Mouse (Mus musculus) spleen, postnatal 10 days (tissue): Measurements from ENCODE around the gene Gm28305.

Source experiments
- DNase-seq, 2 experiments: peaks; one replicate each; pipeline ENCODE4 v3.0.0; 2021 to 2022; ENCODE audit warnings: low spot score in 2 of 2

Gm28305 gene

DNA sequence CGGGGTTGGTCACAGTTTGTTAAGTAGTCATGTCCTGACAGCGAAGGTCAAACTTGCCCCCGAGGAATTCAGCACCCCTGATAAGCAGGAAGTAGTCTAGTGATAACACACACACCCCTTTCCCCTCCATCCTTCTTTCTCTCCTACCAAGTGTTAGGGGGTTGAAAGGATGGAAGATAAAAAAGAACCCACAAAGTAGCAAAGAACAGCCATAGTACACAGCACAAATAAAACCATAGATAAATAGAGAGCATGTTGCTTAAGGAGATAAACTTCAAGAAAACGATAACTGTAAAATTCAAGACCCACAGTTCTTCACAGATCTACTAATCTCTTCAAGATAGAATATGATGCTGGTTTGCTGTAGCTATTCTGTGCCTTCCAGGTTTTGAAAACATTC lies 29.8 kb downstream of the Gm28305 start:
- no peak for DNase-seq

DNA sequence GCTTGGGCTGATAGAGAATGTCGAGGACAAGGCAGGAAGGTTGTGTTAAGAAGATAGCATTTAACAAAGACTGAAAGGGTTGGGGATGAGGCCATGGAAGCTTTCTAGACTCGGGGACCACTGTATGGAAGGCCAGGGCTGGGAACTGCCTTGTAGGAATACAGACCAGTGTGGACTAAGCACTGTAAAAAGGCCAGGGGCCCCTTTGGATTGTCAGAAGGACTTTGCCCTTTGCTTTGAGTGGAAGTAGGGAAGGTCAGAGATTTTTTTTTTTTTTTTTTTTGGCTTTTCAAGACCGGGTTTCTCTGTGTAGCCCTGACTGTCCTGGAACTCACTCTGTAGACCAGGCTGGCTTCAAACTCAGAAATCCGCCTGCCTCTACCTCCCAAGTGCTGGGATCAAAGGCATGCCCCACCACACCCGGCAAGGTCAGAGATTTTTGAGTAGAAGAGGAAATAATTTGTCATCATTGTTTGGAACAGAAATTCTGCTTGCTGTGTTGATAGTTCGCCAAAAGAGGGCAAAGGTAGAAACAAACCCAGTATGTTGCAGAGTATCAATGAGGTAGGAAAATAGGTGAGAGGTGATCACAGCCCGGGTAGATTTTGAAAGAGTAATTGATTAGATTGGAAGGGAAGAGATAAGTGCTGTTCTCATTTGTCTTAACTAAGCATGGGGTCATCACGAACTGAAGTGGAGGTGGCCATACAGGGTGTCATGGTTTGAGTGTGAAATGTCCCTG lies 30.6 kb downstream of the Gm28305 start:
- DNase-seq = no peak

DNA sequence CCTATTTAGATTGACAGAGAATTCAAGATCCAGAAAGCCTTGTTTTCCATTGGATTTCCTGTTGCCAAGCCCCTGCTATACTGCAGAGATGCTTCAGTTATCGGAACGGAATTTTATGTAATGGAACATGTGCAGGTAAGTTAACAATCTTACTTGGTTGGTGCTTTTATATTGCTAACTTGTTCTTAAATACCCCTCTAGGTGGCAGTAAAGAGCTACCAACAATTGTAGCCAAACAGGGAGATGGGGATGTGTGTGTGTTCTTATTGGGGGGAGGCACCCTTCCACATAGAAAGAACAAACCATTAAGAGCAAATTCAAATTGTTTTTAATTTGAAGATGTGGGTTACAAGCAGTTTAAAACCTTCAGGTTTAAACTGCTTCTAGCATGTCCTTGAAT lies 35.3 kb downstream of the Gm28305 start:
- no peak for DNase-seq

DNA sequence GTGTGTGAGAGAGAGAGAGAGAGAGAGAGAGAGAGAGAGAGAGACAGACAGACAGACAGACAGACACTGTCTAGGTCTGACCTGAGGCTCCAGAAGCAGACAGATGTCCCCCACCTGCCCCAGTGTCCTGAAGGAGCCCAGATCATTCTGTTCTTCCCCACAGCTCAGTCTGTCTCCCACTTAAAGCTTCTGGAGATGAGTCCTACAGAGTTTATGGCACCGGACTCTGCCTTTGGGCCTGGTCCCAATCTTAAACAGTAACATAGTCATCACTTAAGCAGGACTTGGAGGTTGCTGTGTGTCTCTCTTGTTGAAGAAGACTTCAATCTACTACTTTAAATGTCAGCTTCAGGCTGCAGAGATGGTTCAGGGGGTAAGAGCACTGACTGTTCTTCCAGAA lies 38.3 kb downstream of the Gm28305 start:
- no peak for DNase-seq

DNA sequence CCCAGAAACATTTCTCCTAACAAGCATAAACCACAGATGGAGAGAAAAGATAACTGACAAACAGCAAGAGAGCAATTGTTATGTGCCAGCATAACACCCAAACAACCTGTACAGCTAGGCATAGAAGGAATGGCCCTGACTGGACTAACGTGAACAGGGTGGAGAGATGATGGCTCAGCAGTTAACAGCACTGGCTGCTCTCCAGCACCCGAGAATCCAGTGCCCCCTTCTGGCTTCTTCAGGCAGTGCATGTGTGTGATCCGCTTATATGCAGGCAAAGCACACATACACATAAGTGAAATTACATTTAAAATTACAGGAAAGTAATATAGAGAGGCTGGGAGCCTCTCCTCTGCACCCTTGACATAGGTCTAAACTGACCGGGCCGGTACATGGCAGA lies 38.9 kb downstream of the Gm28305 start:
- peak; percentile 36 to 71 for DNase-seq

DNA sequence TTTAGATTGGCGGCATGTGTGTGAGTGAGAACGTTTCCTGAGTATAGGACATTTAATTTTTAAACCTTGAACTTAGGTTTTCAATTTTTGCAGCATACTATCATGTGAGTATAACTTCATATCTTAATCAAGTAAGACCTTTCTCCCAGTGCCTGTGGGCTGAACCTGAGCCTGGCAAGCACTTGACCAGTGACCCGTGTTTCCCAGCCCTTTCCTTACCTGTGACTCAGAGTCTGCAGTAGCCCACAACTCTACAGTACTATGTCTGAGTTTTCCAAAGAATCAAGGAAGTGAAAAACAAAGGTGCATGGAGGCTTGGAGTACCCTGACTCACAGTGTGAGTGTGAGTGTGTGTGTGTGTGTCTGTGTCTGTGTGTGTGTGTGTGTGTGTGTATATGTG lies 39.6 kb downstream of the Gm28305 start:
- no peak for DNase-seq

DNA sequence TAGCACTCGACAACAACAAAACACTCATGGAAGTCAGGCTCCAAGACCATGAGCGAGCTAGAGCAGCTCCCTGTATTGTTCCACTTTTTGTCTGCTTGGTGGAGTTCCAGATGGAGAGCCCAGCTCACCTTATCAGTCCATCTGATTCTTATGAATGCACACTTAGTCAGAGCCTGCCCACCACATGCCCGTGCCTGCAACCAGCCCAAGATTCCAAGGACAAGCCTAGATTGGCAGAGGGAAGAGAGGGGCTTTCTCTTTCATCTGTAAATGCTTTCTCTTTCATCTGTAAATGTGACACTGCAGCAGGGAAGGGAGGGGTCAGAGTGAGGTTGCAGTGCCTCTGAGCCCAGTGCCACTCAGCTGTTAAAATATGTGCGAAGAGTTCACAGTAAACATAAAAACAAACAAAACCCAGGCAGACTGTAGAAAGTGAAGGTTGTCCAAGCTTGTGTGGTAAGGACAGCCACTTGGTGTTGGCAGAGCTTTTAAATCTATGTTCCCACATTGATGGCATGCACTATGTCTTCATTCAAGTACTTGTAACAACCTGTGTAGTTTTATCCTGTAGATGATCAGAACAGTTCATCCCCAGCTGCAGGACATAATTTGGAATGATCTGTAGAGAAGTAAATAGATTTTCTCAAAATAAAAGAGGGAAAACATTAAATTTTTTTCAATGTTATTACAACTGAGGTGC lies 45.4 kb downstream of the Gm28305 start:
- no peak for DNase-seq

DNA sequence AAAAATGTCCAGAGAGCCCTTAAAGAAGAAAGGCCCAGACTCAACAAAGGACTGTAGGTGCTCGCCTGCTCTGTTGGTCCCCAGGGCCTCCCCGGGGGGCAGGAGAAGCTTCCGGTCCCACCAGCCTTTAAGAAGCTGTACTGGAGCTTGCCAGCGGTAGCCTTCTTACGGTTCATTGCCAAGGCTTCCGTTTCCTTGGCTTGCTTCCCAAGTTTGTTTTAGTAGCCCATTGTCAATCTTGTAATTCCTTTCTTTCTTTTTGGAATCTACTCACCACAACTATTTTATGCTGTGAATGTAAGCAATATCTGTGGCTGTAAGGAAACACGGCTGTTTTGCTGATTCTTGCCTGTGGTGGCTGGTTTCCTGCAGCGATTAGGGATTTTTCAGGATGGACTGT lies 48.1 kb downstream of the Gm28305 start:
- no peak for DNase-seq

DNA sequence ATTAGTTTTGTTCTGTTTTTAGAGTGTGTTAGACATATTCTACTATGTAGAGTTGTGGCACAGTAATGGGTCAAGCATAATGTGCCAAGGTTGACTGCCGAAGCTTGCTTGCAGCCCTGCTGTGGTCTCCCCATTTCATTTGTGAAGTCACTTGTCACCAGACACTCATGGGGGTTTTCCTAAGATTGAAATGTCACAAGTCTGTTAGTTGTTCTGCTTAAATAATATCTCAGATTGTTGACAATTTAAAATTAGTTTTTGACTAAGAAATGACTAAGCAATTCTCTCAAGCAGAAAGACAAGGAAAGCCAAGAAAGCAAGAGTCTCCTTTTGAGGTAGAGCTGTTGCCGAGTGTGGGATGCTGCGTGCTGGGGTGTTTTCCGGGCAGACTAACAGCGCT lies 52.5 kb downstream of the Gm28305 start:
- DNase-seq = no peak

DNA sequence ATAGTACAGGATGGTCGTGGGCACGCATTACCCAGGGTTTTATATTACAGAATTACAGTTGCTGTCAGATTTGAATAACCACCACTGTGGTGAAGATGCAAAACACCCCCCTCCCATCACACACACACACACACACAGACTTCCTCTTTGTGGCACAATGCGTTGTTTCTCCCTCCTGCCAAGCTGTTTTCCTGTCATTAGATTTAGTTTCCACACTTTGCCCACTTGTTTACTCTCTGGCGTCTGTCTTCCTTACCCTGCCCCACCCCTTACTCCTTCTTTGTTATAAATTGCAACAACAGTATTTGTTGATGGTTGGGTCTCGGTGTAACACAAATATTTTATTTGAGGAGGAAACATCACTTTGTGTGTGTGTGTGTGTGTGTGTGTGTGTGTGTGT lies 57.8 kb downstream of the Gm28305 start:
- peak in 1 of 2 experiments; percentile 24 for DNase-seq

DNA sequence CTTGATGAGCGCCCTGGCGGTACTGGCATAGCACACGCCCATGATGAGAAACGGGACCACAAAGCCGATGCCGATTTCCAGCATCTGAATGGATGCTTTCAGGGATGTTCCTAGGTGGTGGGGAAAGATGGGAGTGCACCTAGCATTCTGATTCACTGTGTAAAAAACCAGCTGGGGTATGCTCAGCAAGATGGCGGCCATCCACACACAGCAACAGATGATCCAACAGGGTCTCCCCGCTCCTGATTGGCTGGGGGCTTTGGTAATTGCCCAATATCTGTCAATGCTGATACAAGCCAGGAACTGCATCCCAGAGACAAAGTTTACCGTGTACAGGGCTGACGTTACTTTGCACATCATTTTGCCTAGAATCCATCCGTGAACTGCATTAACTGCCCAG lies 58.6 kb downstream of the Gm28305 start:
- peak in 1 of 2 experiments; percentile 26 for DNase-seq

DNA sequence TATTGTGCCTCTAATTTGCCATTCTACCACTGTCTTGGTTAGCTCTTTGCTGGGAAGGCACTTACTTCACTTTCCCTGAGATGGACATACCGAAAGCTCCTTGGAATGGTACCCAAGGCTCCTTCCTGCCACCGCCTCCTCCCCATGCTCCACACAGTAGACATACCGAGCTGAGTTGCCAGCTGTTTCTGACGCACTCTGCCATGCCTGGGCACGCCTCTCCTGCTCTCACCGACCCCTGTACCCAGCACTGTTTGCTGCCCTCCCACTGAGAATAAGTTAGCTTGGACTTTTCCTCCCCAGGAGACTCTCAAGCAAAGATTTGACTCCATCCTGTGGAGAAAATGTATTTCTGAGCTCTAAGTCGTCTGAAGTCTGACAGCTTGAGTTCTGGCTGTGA lies 60.4 kb downstream of the Gm28305 start:
- DNase-seq = no peak

DNA sequence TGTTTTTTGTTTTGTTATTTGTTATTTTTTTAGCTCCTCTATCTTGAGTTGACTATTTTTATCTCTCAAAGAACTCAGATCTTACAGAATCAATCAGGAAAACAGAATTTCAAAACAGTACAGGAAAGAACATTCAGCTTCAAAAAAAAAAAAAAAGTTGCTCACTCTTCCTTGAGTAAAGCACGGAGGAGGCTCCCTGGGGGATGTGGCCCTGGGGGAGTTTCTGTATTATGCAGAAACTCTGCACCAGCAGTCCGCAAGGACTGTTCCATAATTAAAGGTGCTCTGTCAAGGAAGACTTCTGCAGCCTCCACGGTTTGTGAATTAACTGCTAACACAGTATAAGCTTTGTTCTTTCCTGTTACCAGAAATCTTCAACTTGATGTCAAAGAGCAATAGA lies 61.0 kb downstream of the Gm28305 start:
- DNase-seq = peak in 1 of 2 experiments; percentile 24

DNA sequence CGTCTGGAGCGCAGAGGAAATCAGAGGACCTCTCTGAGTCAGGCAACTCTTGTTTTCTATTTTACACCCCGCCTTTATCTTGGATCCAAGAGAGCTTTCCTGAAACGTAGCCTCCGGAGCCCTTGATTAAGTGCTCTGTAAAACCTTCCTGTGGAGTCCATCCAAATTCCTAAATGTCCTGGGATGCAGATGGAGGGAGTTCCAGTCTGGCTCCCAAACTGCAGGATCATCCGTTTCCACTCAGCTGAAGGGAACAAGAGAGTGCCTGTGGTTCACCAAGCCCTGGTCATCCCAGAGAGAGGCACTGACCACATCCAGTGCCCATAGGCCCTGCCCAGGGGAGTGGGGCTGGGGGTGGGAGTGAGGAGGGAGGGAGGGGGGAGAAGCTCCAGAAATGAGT lies 61.8 kb downstream of the Gm28305 start:
- no peak for DNase-seq

DNA sequence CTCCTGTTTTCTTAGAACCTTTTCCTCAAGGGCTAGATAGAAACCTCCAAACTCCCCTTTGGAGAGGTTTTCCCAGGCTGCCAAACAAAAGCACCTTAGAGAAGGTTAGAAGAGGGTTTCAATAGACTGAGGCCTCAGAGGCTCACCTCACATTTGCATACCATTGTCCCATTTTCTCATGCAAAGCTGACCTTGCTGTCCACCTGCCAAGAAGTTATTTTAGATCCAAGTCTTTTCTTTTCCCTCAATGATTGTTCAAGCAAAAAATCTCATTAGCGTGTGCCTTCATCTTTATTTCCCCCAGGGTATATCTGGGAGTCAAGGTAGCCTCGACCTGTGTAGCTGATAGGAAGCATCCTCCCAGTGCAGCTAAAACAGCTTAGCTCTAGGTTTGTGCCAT lies 62.4 kb downstream of the Gm28305 start:
- DNase-seq = no peak

DNA sequence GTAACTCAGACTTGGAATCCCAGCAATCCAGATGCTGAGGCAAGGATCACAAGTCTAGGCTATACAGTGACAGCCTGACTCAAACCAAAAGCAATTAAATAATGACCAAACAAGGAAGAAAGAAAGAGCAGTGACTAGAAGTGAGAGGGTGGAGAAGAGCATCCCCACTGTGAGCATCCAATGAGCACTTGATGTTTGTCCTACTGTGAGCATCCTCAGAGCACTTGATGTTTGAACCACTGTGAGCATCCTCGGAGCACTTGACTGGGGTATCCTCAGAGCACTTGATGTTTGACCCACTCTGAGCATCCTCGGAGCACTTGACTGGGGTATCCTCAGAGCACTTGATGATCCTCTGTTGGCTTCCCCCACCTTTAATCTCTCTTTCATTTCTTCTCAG lies 64.5 kb downstream of the Gm28305 start:
- DNase-seq = no peak

DNA sequence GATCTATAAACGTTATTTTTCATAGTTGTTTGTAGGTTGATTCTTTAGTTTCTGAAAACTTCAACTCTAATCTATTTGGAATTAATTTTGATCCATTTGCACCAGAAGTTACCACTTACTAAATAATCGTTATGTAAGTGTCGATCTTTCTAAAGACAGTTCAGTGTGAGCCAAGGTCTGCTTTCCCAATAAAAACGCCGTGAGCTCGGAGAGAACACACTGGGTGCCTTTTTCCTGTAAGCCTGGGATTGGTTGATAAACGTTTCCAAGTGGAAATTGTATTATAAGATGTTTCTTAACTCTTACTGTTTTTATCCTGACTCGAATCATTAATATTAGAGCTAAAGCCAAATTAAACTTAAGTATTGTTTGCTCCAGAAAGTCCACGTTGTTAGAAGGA lies 66.5 kb downstream of the Gm28305 start:
- no peak for DNase-seq

DNA sequence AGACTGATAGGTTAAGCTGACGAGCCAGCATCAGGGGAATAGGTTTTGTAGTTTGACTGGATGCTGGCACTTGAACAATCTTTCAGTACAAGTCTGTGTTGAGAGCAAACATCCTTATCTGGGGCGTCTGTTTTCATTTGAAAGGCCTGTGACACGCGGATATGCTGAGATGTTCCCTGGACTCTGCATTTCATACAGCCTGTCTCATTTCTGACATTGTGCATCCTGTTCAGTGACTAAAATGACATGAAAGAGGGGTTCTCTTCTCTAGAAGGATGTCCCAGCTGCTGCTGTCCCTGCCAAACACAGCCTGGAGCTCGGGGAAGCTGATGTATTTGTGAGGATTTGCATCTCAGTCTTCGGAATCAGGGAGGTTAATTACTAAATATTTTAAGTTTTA lies 67.0 kb downstream of the Gm28305 start:
- DNase-seq = no peak

DNA sequence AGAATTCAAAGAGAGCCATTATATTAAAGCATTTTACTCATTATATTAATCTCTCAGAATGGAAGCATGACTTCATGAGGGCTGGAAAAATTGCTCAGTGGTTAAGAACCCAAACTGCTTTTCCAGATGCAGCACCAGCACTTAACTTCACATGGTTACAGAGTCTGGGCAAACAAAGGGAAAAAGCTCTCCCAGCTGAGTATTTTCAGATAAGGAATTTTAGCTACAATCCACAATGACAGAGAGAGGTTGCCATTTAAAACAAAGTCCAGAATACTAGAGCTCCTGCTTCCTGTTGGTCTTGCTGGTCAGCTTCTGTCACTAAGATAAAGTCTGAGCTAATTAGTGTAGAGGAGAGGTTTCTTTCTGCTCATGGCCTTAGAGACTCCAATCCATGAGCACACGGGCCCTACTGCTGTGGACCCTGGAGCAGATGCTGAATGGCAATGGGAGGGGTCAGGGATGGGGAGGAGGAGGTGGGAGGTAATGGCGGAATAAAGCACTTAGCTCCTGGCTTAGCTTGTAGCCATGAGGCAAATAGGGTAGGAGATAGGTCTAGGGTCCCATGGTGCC lies 68.2 kb downstream of the Gm28305 start:
- no peak for DNase-seq

DNA sequence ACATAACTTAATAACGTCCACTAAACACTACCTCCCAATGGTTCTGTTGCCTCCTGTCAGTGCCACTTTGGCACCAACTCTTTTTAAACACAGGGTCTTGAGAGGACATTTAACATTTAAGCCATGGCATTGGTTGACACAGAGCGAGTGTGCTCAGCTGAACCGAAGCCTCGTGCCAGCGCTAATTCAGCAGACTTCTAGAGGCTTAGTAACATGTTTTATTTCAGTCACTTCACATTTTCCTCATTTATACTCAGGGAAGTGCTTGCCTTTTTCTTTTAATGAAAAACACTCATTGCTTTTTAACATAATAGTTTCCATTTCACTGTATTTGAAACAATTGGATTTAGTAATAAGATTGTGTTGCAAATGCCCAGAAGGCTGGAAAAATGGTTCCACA lies 68.7 kb downstream of the Gm28305 start:
- no peak for DNase-seq

DNA sequence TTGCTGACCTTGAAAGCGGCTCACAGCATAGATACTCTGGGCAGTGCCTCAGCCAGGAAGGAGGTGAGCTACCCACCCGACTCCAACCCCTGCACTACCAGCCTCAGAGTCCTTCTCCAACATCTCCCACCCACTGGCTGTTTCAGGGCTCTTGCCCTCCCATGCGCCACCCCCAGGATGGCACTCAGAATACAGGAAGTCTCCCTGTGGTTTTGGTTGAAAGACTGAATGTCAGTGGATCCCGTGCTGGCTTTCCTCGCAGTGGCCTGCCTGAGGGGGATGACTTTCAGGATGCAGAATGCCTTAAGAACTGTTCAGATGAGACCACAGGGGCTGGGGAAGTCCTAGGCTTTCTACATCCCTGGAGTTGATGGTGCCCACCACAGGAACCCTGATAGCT lies 82.6 kb downstream of the Gm28305 start:
- DNase-seq = no peak

DNA sequence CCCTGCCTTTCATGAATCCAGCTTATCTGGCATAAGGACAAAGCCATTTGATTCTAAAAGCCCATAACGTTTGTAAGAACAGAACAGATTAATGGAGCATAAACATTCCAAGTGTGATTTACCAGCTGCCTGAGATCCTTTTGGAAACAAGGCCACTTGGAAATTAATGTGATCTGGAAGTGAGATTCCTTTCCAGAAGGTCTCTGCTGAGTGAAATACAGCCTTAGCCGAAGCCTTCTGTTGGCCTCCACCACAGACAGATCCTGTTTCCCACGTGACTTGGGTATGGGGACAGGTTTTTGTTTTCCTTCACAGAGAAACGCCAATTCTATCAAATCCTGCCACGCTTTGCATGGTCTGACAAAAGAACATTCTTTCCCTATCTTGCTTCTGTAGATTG lies 83.2 kb downstream of the Gm28305 start:
- DNase-seq = no peak
